Mouse (Mus musculus): ENCODE results near the gene Rps6ka5.

The Rps6ka5 gene

DNA sequence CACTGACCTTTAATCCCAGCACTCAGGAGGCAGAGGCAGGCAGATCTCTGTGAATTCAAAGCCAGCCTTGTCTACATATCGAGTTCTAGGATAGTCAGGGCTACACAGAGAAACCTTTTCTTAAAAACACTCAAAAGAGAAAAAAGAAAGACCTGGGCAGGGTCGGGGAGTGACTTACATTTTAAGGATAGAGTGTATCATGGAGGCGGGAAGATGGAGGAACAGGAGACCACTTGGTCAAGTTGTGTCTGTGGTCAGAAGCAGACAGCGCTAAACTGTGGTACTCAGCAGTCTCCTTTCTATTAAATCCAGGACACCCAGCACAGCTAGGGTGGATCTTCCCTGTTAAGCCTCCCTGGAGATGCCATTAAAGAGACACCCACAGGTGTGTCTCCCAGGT is at the start of gene Rps6ka5:
Gene Rps6ka5 (minus strand): TSS at position 333 of the 400 bp plus-strand sequence.
- in situ Hi-C loops (cut with MboI; ENCODE audit: unreplicated experiment in 2 of 2) = loop anchor here in 1 of 2 experiments (5.0 to 10.0 kb wide), 3 partner anchors 201 to 562 kb away; no protein-coding TSS in a partner anchor

DNA sequence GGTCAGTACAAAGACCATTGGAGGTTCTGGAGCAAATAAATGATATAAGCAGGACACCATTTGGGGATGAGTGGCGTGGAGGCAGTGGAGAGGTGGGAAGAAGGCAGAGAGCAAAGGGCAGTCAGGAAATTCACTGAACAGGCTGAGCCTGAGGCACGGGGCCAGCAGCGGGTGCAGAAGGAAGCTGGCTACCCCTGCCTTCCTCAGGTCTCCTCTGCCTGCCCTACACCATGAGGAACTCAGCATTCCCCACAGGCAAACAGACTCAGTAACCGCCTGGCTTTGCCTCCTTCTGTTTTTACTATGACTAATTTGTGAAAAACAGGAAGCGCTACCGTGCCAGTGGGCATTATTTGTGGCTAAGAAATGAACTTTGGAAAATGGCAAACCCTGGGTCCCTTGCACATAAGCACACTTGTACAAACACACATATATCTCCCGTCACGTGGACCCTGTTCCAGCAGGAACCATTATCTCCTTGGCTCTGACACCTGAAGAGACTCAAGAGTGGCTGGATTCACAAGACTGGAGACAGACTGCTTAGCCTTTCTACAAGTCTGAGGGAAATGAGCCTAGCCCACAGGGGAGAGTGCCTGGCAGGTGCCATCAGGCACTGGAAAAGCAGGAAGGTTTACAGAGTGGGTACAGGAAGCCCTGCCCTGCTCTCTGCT is 49.3 kb upstream of the Rps6ka5 start:
- in situ Hi-C loops (cut with MboI; ENCODE audit: unreplicated experiment in 2 of 2) = no loop called here

DNA sequence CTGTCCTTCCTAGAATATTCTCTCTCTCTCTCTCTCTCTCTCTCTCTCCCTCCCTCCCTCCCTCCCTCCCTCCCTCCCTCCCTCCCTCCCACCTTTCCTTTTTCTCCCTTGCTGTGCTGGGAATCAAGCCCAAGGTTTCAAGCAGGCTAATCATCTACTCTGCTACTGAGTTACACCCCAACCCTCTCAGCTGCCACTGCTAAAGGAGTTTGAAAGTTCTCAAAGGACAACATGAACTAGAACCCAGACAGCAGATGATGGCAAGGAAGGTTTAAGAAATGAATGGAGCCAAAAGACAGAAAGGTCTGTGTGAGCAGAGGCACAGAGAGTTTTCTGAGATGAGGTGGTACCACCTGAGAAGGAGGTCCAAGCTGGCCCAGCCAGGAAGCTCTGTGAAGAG is 48.5 kb upstream of the Rps6ka5 start:
- in situ Hi-C loops (cut with MboI; ENCODE audit: unreplicated experiment in 2 of 2) = no loop called here

DNA sequence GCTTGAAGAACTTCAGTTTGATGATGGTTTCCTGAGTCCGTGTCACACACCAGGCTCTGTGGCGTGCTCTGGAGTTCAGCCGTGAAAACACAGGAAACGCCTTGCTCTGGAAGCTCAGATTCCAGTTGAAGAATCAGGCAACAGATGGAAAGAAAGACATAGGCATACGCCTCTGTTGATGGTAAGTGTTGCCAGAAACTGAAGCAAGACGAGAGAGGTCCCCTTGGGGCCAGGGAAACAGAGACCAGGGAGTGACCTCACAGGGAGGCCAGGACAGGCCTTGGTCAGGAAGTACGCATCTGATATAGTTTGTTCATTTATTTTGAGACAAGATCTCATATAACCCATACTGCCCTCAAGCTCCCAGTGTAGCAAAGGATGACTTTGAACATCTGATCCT is 48.0 kb upstream of the Rps6ka5 start:
- in situ Hi-C loops (cut with MboI; ENCODE audit: unreplicated experiment in 2 of 2) = no loop called here

DNA sequence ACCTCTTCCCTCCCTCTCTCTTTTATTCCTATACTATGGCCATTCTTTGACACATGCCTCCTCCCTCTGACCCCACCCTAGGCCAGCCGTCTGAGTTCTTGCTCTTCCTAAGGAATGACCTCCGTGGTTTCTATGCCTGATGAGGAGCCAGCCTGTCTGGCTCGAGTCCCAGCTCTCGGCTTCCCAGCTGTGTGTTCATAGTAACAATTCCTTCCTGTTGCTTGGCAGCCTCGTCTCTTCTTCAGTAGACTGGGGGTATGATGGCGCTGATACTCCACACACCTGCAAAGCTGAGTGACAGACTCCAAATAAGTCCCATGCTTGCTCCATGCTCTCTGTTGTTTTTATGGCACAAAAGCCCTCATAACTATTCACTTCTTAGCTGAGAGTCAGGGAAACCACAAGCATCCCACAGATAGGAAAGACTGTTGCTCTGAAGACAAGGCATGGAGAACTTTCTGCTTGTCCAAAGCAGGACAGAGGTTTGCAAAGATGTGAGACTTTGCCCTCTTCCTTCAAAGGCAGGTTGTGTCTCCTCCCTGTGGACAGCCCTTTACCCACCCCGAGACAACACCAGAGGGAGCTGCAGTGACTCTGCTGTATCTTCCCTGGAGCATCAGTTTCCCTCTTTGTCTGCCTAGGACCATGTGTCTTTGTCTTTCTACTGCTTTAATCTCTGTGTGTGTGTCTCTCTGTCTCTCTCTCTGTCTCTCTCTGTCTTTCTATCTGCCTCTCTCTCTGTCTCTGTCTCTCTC is 45.6 kb upstream of the Rps6ka5 start:
- in situ Hi-C loops (cut with MboI; ENCODE audit: unreplicated experiment in 2 of 2) = no loop called here

DNA sequence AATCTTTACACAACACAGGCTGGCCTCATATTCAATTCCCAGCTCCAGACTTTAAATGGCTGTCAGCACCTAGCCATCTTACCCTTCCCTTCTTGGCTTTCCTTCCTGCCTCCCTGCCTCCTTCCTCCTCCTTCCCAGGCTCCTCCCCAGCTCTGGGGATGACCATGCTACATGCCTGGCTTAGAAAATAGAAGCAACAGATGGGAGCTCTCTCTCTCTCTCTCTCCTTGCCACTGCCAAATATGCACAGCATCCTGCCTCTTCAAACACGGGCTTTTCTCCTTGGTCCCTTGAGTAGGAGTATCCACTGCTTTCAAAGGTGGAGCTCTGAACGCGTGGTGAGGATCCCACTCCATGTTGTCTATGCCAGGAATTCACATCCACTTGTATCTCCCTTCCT is 44.0 kb upstream of the Rps6ka5 start:
- in situ Hi-C loops (cut with MboI; ENCODE audit: unreplicated experiment in 2 of 2) = no loop called here

DNA sequence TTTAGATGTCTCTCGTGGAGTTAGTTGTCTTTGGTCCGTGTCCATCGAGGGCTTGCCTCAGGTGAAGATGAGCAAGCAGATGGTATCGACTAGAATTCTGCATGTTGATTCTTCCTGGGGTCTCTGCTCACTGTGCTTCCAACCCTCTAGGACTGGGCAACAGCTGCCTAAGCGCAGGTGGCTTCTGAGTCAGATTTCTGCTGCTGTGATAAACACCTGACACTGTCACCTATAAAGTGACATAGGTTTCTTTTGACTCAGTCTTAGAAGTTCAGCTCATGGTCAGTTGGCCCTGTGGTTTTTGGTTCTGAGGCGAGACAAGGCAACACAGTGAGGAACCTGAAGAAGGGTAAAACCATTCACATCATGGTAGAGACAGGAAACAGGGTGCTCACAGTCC is 43.1 kb upstream of the Rps6ka5 start:
- in situ Hi-C loops (cut with MboI; ENCODE audit: unreplicated experiment in 2 of 2) = no loop called here

DNA sequence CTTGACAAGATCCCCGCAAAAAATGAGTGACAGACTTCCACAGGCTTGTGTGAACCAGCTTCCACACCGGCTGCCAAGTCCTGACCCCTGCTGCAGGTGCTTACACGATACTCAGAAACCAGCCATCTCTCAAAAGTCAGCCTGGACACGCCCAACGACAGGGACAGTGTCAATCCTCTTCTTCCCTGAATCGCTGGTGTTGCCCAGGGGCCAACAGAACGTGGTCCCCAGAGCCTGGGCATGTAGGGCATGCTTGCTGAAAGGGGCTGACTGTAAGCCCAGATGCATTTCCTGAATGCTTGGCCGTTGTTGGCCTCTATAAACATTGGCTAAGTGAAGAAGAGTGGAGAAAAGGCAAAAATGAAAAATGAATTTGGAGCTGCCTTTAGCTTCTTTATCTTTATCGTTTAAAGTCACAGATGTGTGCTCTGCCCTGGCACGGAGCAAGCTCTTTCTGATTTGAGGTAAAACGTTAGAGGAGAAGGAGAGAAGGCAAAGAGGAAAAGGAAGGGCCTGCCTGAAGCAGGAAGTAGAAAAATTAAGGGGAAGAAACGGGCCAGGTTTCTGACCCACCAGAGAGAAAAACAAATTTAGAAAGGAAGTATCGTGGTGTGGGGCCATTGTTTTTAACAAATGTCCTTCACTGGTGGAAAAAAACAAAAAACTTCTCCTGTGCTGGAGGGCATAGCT is 37.7 kb upstream of the Rps6ka5 start:
- in situ Hi-C loops (cut with MboI; ENCODE audit: unreplicated experiment in 2 of 2) = no loop called here

DNA sequence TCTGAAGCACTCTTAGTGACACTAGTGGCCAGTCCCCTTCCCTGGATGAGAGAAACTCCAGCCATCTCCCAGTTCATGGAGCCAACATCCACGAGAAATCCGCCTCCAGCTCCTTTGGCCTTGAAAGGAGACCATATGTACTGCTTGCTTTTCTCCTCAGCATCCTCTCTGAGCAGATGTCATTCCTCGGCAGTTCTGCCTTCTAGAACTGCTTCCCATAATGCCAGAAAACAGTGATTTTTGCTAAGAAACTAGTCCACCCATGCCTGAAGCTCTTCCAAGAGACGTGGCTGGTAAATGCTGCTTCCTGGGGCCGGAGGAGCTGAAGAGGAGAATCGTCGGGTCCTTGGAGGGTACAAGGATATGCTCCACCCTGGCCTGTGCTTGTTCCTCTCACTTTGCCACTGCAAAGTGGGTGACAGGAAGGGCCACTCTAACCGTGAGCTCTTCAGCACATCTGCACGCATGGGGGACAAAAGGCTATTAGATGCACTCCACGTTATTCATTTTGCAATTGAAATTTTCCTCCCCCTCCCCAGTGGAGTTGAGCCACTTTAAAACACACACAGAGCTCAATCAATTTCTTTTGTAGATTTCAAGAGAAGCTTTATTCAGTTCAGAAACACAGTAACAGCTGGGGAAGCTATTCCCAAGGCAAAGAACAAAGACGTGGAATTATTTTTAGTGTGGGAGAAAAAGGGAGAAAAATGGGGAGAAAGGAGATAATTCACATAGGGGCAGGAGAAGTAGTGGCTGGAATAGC is 36.1 kb upstream of the Rps6ka5 start:
- in situ Hi-C loops (cut with MboI; ENCODE audit: unreplicated experiment in 2 of 2) = no loop called here

DNA sequence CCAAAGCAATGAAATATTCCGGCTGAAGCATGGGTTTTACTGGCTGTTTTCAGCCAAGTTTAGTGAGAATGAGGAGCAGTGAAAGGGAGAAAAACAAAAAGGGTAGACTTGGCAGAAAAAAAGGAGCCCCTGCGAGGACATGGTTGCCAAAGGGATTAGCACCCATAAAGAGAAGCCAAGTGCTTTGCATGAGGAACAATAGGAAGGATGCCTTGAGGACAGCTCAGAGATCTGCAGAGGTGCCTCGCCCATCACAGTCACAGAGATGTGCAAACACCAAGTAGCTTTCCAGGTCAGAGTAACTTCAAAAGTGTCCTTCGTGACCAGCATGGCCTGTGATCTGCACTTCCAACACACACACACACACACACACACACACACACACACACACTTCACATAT is 30.6 kb upstream of the Rps6ka5 start:
- in situ Hi-C loops (cut with MboI; ENCODE audit: unreplicated experiment in 2 of 2) = loop anchor here in 1 of 2 experiments (5.0 kb wide), 1 partner anchor 50 kb away; no protein-coding TSS in a partner anchor

DNA sequence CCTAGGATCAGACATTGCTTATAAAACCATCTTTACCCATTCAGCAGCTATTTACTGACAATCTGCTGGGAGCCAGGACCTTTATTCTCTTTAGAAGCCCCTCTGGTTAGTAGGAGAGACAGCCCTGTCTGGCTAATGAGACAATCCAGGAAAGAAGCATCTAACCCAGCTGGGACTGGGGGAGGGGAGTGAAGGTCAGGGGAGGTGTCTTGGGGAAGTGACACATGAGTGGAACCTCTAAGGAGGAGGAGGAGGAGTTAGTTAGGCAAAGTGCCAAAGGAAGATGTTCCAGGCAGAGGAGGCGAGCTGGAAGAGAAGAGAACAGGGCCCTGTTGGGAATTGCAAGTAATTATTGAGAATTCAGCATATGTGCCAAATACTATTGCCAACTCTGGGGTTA is 26.9 kb upstream of the Rps6ka5 start:
- in situ Hi-C loops (cut with MboI; ENCODE audit: unreplicated experiment in 2 of 2) = no loop called here

DNA sequence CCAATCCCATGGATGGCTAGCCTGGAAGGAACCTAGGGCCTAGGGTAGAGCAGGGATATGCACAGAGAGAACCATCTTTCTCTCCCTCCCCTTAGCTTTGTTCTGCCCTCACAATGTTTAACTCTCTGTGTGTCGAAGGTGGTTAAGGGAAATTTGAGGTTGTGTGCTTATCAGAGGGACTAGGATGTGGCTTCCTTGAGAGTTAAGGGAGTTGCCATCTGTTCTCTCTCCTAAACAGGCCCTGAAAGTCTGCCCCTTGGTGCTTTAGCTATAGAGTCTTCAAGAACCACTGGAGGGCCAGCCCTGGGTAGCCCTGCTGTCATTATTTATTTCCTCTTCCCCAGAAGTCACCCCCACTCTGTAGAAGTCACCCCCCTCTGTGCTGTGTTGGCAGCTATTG is 26.2 kb upstream of the Rps6ka5 start:
- in situ Hi-C loops (cut with MboI; ENCODE audit: unreplicated experiment in 2 of 2) = no loop called here

DNA sequence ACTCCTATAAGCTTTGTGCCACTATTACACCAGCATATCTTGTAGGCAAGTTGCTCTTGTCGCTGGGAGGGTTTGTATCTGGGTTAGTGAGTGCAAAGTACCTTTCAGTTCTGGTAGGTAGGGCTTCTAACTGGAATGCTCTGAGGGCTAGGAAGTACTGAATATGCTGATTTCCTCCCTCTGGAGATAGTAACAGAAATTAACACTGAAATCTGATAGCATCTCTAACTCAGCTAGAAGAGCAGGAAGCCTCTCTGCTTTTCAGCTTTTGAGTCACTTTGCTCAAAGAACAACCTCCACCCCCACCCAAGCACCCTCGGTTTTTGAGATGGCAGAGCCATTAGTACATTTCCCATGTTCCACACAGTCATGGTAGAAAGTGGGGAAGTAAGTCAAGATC is 15.7 kb upstream of the Rps6ka5 start:
- in situ Hi-C loops (cut with MboI; ENCODE audit: unreplicated experiment in 2 of 2) = no loop called here

DNA sequence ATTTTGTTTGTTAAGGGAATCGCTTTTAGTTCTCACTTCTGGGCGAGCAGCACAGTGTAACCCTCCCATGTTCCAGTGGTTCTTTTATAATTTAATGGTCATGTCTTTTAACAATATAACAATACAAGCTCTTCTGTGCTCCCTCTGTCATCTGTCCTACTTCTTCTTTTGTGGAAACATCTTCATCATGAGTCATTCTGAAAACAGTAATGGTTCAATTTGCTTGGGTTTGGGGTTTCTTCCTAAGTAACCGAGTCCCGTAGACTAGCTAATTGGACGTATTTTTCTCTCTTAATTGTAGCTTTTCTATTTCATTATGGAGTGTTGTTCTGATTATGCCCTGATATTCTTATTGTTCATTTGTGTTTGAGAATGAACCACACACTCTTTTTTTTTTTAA is 13.5 kb upstream of the Rps6ka5 start:
- in situ Hi-C loops (cut with MboI; ENCODE audit: unreplicated experiment in 2 of 2) = no loop called here

DNA sequence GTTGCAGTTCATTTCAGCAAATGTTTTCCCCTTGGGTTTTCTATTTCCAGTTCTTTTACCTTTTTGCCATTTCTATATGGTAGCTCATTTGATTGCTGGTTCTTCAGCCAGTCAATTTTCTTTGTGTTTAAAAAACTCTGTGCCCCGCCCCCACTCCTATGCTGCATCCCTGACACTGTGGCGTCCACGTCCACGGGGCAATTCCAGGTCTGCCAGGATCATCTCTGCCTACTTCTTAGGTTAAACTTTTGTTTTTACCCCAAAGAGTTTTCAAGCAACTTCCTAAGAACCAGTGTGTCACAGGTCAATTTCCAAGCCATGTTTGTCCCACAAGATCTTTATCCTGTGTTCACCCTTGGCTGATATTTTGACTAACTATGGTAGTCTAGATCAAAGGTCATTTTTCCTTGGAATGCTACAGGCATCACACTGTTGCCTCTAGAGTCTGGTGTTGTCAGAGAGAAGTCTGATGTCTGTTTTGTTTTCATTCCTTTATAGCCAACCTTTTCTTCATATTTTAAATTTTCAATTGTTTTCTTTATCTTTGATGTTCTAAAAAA is 12.3 kb upstream of the Rps6ka5 start:
- in situ Hi-C loops (cut with MboI; ENCODE audit: unreplicated experiment in 2 of 2) = no loop called here

DNA sequence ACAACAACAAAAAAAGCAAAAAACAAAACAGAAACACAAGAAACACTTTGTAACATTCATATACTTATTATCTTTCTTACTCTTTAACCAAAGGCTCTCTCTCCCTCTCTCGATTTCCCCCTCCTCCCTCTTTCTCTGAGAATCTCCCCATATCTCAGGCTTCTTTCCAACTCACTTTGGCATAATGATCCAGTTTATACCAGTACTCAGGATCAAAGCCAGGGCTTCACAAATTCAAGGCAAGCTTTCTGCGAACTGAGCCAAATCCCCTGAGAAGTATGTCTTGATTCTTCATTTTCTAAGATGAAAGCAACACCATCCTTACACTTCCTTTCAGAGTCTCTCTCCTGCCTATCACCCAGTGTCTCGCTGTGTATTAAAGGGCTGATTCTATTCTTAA is 11.7 kb upstream of the Rps6ka5 start:
- in situ Hi-C loops (cut with MboI; ENCODE audit: unreplicated experiment in 2 of 2) = no loop called here

DNA sequence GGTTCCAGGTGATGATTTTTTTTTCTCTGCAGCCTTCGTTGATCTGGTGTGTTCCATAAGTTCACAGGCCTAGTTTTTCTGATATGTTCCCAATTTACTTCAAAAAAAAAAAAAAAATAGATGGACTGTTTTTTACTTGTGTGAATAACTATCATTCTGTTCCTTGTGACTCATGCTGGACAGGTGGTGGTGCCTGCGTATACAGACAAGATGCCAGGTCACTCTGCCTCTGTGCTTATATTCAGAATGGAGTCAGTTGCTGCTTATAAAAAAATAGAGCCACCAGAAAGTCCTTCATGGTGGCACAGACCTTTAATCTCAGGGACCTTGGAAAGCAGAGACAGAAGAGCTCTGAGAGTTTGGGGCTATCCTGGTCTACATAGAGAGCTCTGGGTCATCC is 8.8 kb upstream of the Rps6ka5 start:
- in situ Hi-C loops (cut with MboI; ENCODE audit: unreplicated experiment in 2 of 2) = no loop called here

DNA sequence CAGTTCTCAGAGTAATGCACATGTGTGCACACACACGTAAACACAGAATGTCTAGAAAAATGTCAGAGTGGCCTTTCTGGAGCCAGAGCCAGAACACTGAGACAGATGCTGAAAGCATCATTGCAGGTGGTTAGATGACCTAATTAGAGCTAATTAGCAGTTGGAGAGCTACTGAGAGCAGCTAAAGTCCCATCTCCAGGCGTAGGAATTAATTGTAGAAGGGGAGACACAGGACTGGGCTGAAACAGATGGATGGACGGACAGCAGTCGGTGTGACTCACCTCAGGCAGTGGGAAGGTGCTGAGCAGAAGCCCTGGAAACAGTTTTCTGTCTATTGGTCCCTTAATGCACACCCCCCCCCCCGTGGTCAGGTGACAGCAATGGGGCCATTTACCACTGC is 8.4 kb upstream of the Rps6ka5 start:
- in situ Hi-C loops (cut with MboI; ENCODE audit: unreplicated experiment in 2 of 2) = no loop called here

DNA sequence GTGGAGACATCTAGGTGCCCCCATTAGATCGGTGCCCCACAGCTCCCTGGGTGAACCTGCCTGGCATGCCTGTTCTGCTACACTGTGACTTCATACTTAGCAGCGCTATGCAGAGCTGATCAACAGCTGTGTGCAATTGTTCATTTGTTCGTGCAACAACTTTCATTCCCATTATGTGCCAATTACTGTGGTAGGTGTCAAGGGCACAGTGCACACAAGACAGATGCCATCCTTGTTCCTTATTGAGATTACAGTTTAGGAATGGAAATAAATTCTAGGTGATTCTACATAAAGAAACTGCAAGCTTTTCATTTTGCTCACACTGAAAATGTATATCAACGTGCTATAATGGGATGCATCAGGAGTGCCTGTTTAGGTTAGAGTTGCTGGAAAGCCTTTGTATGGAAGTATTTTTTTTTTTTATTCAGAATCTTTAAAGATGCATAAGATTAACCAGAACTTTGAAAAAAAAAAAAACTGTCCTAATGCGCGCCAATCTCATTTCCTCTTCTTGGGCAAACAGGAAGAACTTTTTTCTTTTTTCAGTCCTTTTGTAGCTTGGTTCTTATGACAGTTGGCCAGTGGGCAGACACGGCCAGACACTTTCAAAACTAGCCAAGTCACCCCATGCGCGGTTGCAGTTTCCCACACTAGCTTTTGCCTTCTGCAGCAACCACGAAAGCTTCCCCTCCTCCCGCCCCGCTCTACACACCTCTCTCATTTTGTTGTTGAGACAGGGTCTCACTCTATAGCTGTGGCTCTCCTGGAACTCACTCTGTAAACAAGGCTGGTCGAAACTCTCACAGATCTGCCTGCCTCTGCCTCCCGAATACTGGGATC is 2.1 kb upstream of the Rps6ka5 start:
- in situ Hi-C loops (cut with MboI; ENCODE audit: unreplicated experiment in 2 of 2) = loop anchor here in 1 of 2 experiments (5.0 to 10.0 kb wide), 3 partner anchors 198 to 564 kb away; no protein-coding TSS in a partner anchor

Data from v-Abl transformed pro-B cells (cell line).